Mouse (Mus musculus): ENCODE results near the gene Smc6.

Gene Smc6

GRCm38 (mm10) chr12:11265382-11266281 is at the start of gene Smc6, which contains the start of gene Gen1:
TSS of gene Smc6 (plus strand) at chr12:11265886.
TSS of gene Gen1 (minus strand) at chr12:11265801.
- DNase-seq: peak; percentile 98

- DNase-seq: no peak
Measured at GRCm38 (mm10) chr12:11216454-11216853, 49.2 kb upstream of the Smc6 start.

GRCm38 (mm10) chr12:11217726-11218250 is 47.9 kb upstream of the Smc6 start:
- DNase-seq: no peak

GRCm38 (mm10) chr12:11221524-11222330 is 44.0 kb upstream of the Smc6 start:
- DNase-seq: peak; percentile 55

GRCm38 (mm10) chr12:11222566-11222965 is 43.1 kb upstream of the Smc6 start:
- no peak for DNase-seq

GRCm38 (mm10) chr12:11223090-11223489 is 42.6 kb upstream of the Smc6 start:
- DNase-seq: no peak

GRCm38 (mm10) chr12:11224722-11225121 is 41.0 kb upstream of the Smc6 start:
- DNase-seq: no peak

GRCm38 (mm10) chr12:11226123-11226522 is 39.6 kb upstream of the Smc6 start:
- no peak for DNase-seq

- DNase-seq: no peak
Measured at GRCm38 (mm10) chr12:11226529-11227268, 39.0 kb upstream of the Smc6 start.

- DNase-seq: no peak
Measured at GRCm38 (mm10) chr12:11230267-11230666, 35.4 kb upstream of the Smc6 start.

- DNase-seq: no peak
Measured at GRCm38 (mm10) chr12:11235996-11236395, 29.7 kb upstream of the Smc6 start.

- no peak for DNase-seq
Measured at GRCm38 (mm10) chr12:11247460-11247859, 18.2 kb upstream of the Smc6 start.

GRCm38 (mm10) chr12:11250322-11250721 is 15.4 kb upstream of the Smc6 start:
- no peak for DNase-seq

GRCm38 (mm10) chr12:11264895-11265294 is 791 bp upstream of the Smc6 start:
- peak; percentile 21 for DNase-seq

GRCm38 (mm10) chr12:11266282-11266985 is 748 bp downstream of the Smc6 start:
- peak; percentile 70 for DNase-seq

- peak; percentile 28 for DNase-seq
Measured at GRCm38 (mm10) chr12:11267030-11267429, 1.3 kb downstream of the Smc6 start.

- DNase-seq: no peak
Measured at GRCm38 (mm10) chr12:11272568-11272967, 6.9 kb downstream of the Smc6 start.

- no peak for DNase-seq
Measured at GRCm38 (mm10) chr12:11273185-11273584, 7.5 kb downstream of the Smc6 start.

GRCm38 (mm10) chr12:11276632-11277031 is 10.9 kb downstream of the Smc6 start:
- no peak for DNase-seq

- DNase-seq: no peak
Measured at GRCm38 (mm10) chr12:11277207-11277606, 11.5 kb downstream of the Smc6 start.

- no peak for DNase-seq
Measured at GRCm38 (mm10) chr12:11279886-11280285, 14.2 kb downstream of the Smc6 start.

- no peak for DNase-seq
Measured at GRCm38 (mm10) chr12:11281584-11281983, 15.9 kb downstream of the Smc6 start.
